Mouse (Mus musculus) liver, embryonic 15.5 days (tissue): ENCODE measurements around the gene Wdfy3. TPM values are rescaled to one million over a fixed set of nuclear protein-coding genes. Genes with fewer than 3 reads are reported as not detected.
A peak's percentile ranks its signal among the peaks of the same experiment; 100 is the strongest.

ENCODE experiments used
- ATAC-seq: fragments of 200-750 bp; cut with Nextera tagmentation; 2 replicates; pipeline ENCODE4 v1.8.0; 2017; ENCODE audit warnings: moderate number of reproducible peaks, mild to moderate bottlenecking, moderate library complexity; ENCODE audit not compliant: insufficient read depth
- H3K27ac ChIP-seq: fragments of 300-500 bp; sonication (generic); replicated peaks from 2 replicates; pipeline ENCODE4 v1.5.1; 2015; ENCODE audit warnings: mild to moderate bottlenecking, inconsistent platforms
- H3K27me3 ChIP-seq: fragments of 300-500 bp; sonication (generic); 2 replicates; pipeline ENCODE4 v1.6.1; 2015; ENCODE audit warnings: mild to moderate bottlenecking, inconsistent platforms
- H3K36me3 ChIP-seq: fragments of 300-500 bp; sonication (generic); replicated peaks from 2 replicates; pipeline ENCODE4 v1.6.1; 2015; ENCODE audit warnings: moderate library complexity, mild to moderate bottlenecking, inconsistent platforms
- H3K4me1 ChIP-seq: fragments of 300-500 bp; sonication (generic); replicated peaks from 2 replicates; pipeline ENCODE4 v1.6.1; 2015; ENCODE audit warnings: inconsistent platforms
- H3K4me2 ChIP-seq: fragments of 300-500 bp; sonication (generic); 2 replicates; pipeline ENCODE4 v1.6.1; 2015; ENCODE audit warnings: moderate library complexity, mild to moderate bottlenecking, inconsistent platforms
- H3K4me3 ChIP-seq: fragments of 300-500 bp; sonication (generic); replicated peaks from 2 replicates; pipeline ENCODE4 v1.5.1; 2015; ENCODE audit warnings: mild to moderate bottlenecking, inconsistent platforms
- H3K9ac ChIP-seq: fragments of 300-500 bp; sonication (generic); 2 replicates; pipeline ENCODE4 v1.6.1; 2015; ENCODE audit warnings: moderate library complexity, mild to moderate bottlenecking, inconsistent platforms
- H3K9me3 ChIP-seq: fragments of 300-500 bp; sonication (generic); replicated peaks from 2 replicates; pipeline ENCODE4 v1.6.1; 2016; ENCODE audit warnings: inconsistent platforms
- WGBS: fragments of 180-500 bp; shearing (Covaris S2); methylation state at CpG from one replicate; pipeline ENCODE4 v1.1.7; 2015; ENCODE audit warnings: mixed read lengths; ENCODE audit not compliant: insufficient replicate concordance; 5-methylcytosine and 5-hydroxymethylcytosine counted together
- polyA plus RNA-seq: library from polyadenylated mRNA; unstranded; fragments of >200 nt; fragmentation: Nextera tagmentation; extraction: Ambion mirVana; gene quantifications from 2 replicates; pipeline ENCODE4 v1.2.1, GENCODE M21; 2015

Wdfy3 gene
- polyA plus RNA-seq, 1 experiment from 2014 or later, result 3.4 TPM

DNA sequence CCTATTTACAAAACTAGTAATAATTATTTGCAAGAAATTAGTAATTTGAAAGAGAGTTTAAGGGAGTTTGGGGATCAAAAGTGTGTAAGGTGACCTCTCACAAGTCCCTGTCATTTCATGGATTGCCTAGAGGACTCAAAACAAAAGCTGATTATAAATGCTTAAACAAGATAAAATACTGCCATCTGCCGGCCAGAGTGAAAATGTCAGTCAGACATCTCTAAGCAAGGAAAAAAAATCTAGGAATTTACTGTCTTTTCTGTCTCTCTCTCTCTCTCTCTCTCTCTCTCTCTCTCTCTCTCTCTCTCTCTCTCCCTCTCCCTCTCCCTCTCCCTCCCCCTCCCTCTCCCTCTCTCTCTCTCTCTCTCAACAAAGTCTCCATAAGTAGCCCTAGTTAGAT is 4.4 kb upstream of the Wdfy3 start:
- no peaks in the 10 kb centered on the region for H3K27me3 ChIP-seq
- no peak overlapping the region for H3K4me3 ChIP-seq
- H3K27ac ChIP-seq, result no peak overlapping the region
- H3K9me3 ChIP-seq, result no peaks in the 10 kb centered on the region
- H3K36me3 ChIP-seq, result no peaks in the 10 kb centered on the region
- H3K9ac ChIP-seq, result no peak overlapping the region
- WGBS, result 0% methylated on average over 1 of the region's 1 CpGs
- no peak for ATAC-seq
- no peak overlapping the region for H3K4me2 ChIP-seq
- peaks cover 15% of the 10 kb centered on the region for H3K4me1 ChIP-seq

DNA sequence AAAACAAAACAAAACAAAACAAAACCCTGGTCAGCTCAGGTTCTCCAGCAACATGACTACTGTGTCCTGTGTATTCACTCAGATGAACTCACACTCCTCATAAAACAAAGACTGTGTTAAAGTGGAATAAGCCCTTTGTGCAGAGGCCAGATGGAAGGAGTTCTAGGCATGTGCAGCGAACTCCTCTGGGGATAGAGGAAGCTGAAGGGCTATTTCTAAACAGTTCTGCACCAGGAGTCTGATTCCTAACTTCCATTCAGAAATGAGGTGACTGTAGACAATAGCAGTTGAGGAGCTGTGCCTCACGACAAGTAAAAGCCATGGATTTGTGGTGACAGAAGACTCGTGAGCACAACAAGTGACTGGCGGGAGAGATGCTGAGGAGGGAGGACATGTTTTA is 2.3 kb upstream of the Wdfy3 start:
- no peaks in the 10 kb centered on the region for H3K36me3 ChIP-seq
- no peak overlapping the region for H3K27ac ChIP-seq
- no peaks in the 10 kb centered on the region for H3K27me3 ChIP-seq
- no peak overlapping the region for H3K9ac ChIP-seq
- ATAC-seq, result no peak
- H3K9me3 ChIP-seq, result no peaks in the 10 kb centered on the region
- no peak overlapping the region for H3K4me2 ChIP-seq
- H3K4me3 ChIP-seq, result no peak overlapping the region
- WGBS, result 56% methylated on average over 4 of the region's 4 CpGs
- H3K4me1 ChIP-seq, result peaks cover 24% of the 10 kb centered on the region

DNA sequence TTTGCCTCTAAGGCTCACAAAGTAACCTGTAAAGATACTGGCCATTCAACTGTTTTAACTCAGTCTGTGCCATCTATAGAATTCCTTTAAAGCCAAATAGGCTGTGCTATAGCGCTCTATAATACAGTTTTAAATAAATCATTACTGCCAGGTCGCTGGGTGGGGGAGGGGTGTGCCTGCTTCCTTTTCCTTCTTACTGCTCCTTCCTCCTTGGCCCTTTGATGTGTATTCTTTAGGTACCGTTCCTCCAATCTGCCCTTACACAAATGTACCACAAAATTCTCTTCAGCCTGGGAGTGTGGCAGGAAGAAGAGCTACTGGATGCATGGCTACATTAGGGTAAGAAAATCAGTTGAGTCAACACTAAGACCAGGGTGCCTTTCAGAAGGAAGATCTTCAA is 1.5 kb upstream of the Wdfy3 start:
- H3K27ac ChIP-seq, result no peak overlapping the region
- 42% methylated on average over 3 of the region's 3 CpGs for WGBS
- H3K9me3 ChIP-seq, result no peaks in the 10 kb centered on the region
- H3K9ac ChIP-seq, result no peak overlapping the region
- no peaks in the 10 kb centered on the region for H3K36me3 ChIP-seq
- H3K27me3 ChIP-seq, result no peaks in the 10 kb centered on the region
- peaks cover 28% of the 10 kb centered on the region for H3K4me1 ChIP-seq
- H3K4me3 ChIP-seq, result no peak overlapping the region
- ATAC-seq, result no peak
- peak overlapping the region; percentile 92; the same call in 1 of the 2 replicates for H3K4me2 ChIP-seq

DNA sequence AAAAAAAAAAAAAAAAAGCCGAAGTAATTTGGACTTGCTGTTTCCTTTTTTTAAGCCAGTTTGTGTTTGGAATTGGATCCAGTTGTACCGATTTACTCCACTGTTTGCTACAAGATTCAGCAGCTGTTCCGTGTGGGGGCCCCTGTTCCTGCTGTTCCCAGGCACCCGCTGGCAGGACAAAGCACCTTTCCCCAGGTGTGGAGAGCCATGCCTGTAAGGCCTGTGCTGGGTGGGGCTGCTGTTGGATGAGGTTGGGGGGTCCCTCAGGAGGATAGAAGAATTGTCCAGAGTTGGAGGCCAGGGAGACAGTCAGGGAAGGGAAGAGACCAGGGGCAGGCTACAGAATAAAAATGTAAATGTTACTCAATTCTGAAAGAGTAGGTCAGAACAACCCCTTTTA is 1.1 kb upstream of the Wdfy3 start:
- peak overlapping the region; percentile 92 for H3K4me2 ChIP-seq
- peak overlapping the region; percentile 51 for H3K27ac ChIP-seq
- peaks cover 28% of the 10 kb centered on the region for H3K4me1 ChIP-seq
- 28% methylated on average over 4 of the region's 4 CpGs for whole genome bisulfite sequencing
- H3K9ac ChIP-seq, result no peak overlapping the region
- H3K9me3 ChIP-seq, result no peaks in the 10 kb centered on the region
- no peak for ATAC-seq
- H3K36me3 ChIP-seq, result no peaks in the 10 kb centered on the region
- no peaks in the 10 kb centered on the region for H3K27me3 ChIP-seq
- H3K4me3 ChIP-seq, result peak overlapping the region; percentile 90; the same call in 1 of the 2 replicates

DNA sequence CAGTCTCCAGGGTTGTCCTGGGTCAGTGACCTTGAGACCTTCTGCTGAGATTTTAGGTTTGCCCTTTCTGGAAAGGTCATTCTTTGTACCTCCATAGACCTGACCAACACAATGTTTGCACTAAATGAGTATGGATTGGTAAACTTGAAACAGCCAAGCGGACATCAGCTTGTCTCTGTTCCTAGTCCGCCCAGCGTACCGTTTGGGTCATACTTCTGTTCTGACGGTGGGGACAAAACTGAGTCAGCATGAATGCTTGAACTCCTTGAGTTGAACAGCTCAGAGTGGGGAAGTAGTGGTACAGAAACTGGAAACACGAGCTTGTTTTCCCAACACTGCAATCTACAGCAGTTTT is 670 bp upstream of the Wdfy3 start:
- Histone ChIP-seq H3K4me2 (peak overlapping the region; percentile 92), H3K9ac (peak overlapping the region; percentile 90), H3K9me3 (no peaks in the 10 kb centered on the region), H3K27me3 (no peaks in the 10 kb centered on the region), H3K4me3 (peak overlapping the region; percentile 90), H3K4me1 (peaks cover 30% of the 10 kb centered on the region), H3K36me3 (no peaks in the 10 kb centered on the region), H3K27ac (peak overlapping the region; percentile 79)
- WGBS, result 6% methylated on average over 6 of the region's 6 CpGs
- ATAC-seq, result peak; percentile 1

DNA sequence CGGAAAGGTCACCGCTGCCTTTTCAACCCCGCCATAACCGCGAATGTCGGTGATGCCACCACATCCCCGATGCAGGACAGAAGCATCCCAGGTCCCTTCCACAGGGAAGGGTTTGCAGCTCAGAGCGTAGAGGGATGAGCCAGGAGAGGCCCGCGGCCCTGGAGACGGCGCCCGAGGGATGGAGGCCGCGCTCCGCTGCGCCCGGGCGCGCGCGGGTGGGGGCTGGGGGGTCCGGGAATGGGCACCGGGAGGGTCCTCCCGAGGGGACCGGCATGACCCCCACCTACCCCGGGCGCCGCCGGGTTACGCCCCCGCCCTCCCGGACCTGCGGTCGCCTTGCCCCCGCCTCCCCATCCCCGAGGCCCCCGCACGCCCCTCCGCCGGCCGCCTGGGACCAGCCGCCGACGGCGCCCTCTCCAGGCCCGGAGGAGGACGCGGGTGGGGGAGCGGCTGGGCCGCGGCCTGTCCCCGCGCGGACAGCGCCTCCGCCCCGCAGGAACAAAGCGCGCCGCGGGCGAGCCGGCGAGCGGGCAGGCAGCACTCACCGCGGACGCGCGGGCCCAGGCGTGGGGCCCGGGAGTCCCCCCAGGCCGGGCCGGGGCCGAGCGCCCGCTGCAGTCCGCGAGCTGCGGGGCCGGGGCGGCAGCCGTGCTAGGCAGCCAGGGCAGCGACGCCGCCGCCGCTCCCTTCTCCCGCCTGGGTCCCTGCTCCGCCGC is 512 bp downstream of the Wdfy3 start:
- H3K4me1 ChIP-seq, result peaks cover 36% of the 10 kb centered on the region
- H3K9me3 ChIP-seq, result no peaks in the 10 kb centered on the region
- peak overlapping the region; percentile 90 for H3K4me3 ChIP-seq
- H3K9ac ChIP-seq, result peak overlapping the region; percentile 90
- ATAC-seq, result peak; percentile 81
- peak overlapping the region; percentile 79 for H3K27ac ChIP-seq
- under 1% methylated on average over 69 of the region's 92 CpGs for WGBS
- peak overlapping the region; percentile 92 for H3K4me2 ChIP-seq
- no peaks in the 10 kb centered on the region for H3K36me3 ChIP-seq
- H3K27me3 ChIP-seq, result no peaks in the 10 kb centered on the region

DNA sequence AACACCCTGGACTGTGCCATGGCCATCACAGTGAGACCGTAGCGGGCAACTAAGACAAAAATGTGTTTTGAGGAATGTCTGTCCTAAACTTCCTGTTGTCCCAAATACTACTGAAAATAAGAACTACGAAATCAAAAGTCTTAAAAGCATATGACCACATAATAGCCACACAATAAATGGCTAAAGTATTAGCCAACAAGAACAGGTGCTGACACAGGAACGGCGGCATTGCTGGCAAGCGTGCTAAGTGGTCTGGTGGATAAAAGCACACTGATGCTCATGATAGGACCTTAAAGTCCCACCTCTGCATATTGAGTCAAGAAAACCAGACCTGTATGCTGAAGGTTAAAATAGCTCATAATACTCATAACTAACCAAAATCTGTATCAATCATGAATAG is 3.3 kb downstream of the Wdfy3 start:
- WGBS, result 89% methylated on average over 6 of the region's 6 CpGs
- no peak overlapping the region for H3K4me2 ChIP-seq

DNA sequence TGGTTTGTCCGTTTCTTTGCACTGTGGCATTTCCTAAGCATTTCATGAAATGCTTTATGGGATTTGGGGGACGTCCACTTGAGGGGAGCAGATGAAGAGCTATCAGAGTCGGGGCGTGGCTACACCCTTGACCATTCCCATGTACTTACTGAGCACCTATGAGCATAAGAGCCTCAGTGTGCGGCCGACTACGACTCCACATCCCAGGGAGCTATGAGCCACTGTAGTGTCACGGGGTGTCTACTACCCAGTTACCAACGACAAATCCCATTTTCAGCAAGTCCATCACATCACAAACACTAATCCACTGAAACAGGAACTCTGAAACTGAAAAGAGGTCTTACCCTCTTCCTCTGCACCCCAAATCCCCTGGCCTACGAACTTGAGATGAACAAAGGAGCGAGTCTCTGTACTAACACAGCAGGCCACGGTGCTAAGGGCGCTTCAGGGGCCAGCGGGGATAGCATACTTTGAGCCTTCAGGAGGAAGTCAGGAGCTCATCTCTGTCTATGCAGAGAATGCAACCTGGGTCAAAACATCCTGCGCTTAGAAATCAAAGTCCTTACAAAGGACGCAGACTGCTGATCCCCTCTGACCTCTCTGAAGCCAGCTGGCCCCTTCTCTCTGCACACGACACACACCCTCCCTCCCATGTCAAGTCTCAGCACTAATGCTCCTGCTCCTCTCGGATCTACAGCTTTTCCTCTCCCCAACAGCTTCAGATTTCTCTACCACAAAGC is 6.5 kb downstream of the Wdfy3 start:
- no peak for ATAC-seq
- Histone ChIP-seq H3K4me1 (peaks cover 40% of the 10 kb centered on the region), H3K9me3 (no peaks in the 10 kb centered on the region), H3K36me3 (no peaks in the 10 kb centered on the region), H3K27ac (no peak overlapping the region), H3K9ac (no peak overlapping the region), H3K4me3 (no peak overlapping the region), H3K27me3 (no peaks in the 10 kb centered on the region), H3K4me2 (no peak overlapping the region)
- WGBS, result 70% methylated on average over 18 of the region's 18 CpGs

More for the DNA sequence above, 3.3 kb downstream of the Wdfy3 start:
- H3K27ac ChIP-seq, result no peak overlapping the region
- H3K36me3 ChIP-seq, result no peaks in the 10 kb centered on the region
- ATAC-seq, result no peak
- no peak overlapping the region for H3K9ac ChIP-seq
- H3K4me3 ChIP-seq, result no peak overlapping the region
- H3K4me1 ChIP-seq, result peaks cover 60% of the 10 kb centered on the region
- no peaks in the 10 kb centered on the region for H3K9me3 ChIP-seq
- no peaks in the 10 kb centered on the region for H3K27me3 ChIP-seq

DNA sequence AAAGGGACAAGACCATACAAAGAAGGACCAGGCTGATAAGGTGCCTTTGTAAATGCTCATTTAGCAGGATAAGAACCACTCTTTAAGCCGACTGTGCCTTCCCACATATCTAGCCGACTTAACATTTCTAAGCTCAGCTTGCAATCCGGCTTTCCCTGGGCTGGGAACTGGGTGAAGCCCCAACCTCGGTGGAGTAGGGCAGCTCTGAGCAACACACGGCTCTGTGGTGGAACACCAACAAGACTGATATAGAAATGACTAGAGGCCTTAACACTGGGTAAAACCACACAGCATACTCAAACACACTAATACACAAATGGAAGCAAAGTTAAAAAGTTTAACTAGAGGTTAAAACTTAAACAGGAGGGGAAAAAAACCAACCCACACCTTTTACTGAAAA is 7.9 kb downstream of the Wdfy3 start:
- Histone ChIP-seq H3K27ac (no peak overlapping the region), H3K9me3 (no peaks in the 10 kb centered on the region), H3K4me3 (no peak overlapping the region), H3K27me3 (no peaks in the 10 kb centered on the region), H3K4me1 (peaks cover 35% of the 10 kb centered on the region), H3K9ac (no peak overlapping the region), H3K36me3 (no peaks in the 10 kb centered on the region), H3K4me2 (no peak overlapping the region)
- 19% methylated on average over 5 of the region's 5 CpGs for WGBS
- no peak for ATAC-seq

DNA sequence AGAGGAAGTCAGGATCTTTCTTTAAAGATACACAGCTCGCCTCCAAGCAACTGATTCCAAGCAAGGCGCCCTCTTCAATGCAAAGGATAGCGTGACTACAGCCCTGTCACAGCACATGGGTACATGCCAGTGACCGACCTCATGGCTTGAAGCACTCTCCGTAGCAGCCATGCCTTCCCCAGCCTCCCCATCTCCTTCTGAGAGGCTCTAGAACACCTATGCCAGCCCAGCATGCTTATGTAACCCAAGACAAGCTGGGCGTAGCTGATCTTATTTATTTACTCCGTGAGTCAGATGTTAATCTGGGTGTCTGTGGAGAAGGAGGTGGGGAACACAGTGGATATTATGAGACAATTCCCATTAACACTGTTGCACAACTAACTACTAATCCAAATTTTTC is 13.8 kb downstream of the Wdfy3 start:
- WGBS, result 54% methylated on average over 7 of the region's 7 CpGs
- H3K9me3 ChIP-seq, result no peaks in the 10 kb centered on the region
- no peak overlapping the region for H3K27ac ChIP-seq
- H3K4me2 ChIP-seq, result no peak overlapping the region
- peaks cover 46% of the 10 kb centered on the region for H3K4me1 ChIP-seq
- H3K36me3 ChIP-seq, result no peaks in the 10 kb centered on the region
- no peaks in the 10 kb centered on the region for H3K27me3 ChIP-seq
- ATAC-seq, result no peak
- no peak overlapping the region for H3K9ac ChIP-seq
- H3K4me3 ChIP-seq, result no peak overlapping the region

DNA sequence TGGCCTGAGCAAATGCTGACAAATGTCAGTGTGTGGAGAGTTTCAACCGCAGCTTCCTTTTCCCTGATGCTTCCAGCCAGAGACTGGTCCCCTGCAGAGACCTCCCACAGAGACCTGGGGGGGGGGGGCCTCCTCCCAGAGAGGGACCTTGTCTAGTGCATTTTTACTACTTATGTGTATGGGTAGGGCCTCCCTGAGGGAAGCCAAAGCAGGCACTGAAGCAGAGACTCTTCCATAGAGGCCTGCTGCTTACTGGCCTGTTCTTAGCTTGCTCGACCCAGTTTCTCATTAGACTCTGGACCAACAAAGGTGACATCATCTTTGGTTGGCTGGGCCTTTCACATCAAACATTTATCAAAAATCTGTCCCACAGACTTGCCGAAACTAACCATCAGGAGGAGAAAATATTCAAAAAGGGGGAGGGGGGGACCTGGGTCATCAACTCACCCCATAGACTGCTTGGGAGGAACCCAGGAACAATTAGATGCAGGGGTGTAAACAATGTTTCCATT is 14.5 kb downstream of the Wdfy3 start:
- Histone ChIP-seq H3K4me2 (no peak overlapping the region), H3K4me1 (peaks cover 54% of the 10 kb centered on the region), H3K4me3 (no peak overlapping the region), H3K36me3 (no peaks in the 10 kb centered on the region), H3K27ac (0 out of 2 replicates have a peak overlapping the region, but pooled peaks have one; percentile 2), H3K27me3 (no peaks in the 10 kb centered on the region), H3K9me3 (no peaks in the 10 kb centered on the region), H3K9ac (no peak overlapping the region)
- ATAC-seq, result peak; percentile 32
- 36% methylated on average over 3 of the region's 3 CpGs for WGBS
